Mouse (Mus musculus) ES-E14 (cell line): ENCODE measurements around the gene Stau1.
"Not testable (repeated sequence)": the region's sequence is repeated elsewhere in the genome, so short reads cannot be mapped to it uniquely, and the experiment has no call there.

Experiments used
- CHD2 ChIP-seq: IDR thresholded peaks from 2 replicates; pipeline ENCODE4 v1.6.1; 2014; ENCODE audit warnings: mild to moderate bottlenecking, low read depth, low read length, inconsistent platforms
- MAFK ChIP-seq: IDR thresholded peaks from 2 replicates; pipeline ENCODE4 v1.6.1; 2014; ENCODE audit warnings: mild to moderate bottlenecking, low read depth, low read length, inconsistent platforms; ENCODE audit not compliant: insufficient read depth
- ZNF384 ChIP-seq: IDR thresholded peaks from 2 replicates; pipeline ENCODE4 v1.6.1; 2012; ENCODE audit warnings: low read depth, low read length, inconsistent platforms

DNA sequence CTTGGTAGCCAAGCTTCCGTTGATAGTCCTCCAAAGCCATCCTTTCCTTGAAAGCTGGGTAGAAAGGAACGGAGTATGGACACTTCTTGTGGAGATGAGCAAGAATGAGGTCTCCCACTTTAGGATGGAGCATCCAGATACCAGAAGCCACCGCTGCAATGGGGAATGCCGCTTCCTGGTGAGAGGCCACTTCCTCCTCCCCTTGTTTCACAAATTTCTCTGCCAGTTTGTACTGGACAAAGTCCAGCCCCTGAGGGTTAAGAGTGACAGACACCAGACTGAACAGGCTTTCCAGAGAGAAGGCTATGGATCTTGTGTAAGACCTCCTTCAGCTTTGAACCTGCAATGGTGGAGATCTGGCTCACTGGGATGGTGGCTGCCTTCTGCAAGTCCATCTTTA, 11.5 kb upstream of the Stau1 start:
- not testable (repeated sequence) for TF ChIP-seq MAFK, CHD2, ZNF384
